Mouse (Mus musculus): Measurements from ENCODE around the gene Nr4a2.

- TF ChIP-seq POLR2A (IDR thresholded peaks at IDR 0.05; ENCODE audit: low read depth, low read length) (no peak), CTCF (IDR thresholded peaks at IDR 0.05; ENCODE audit: borderline replicate concordance, insufficient read depth, low read length) (no peak)
Measured at GRCm38 (mm10) chr2:57149796-57150195, 26.0 kb upstream of the Nr4a2 start.

All from embryonic fibroblast, embryonic 13.5 days (primary cell).